Mouse (Mus musculus) ES-Bruce4 (cell line): ENCODE measurements around the gene Slc24a2.

Experiments
- CTCF ChIP-seq: IDR thresholded peaks from one replicate; pipeline ENCODE4 v1.8.1; 2011; ENCODE audit warnings: low read depth, low read length
- EP300 ChIP-seq: IDR thresholded peaks from 2 replicates; pipeline ENCODE4 v1.6.1; 2011; ENCODE audit warnings: low read depth, low read length; ENCODE audit not compliant: insufficient read depth
- POLR2A ChIP-seq: IDR thresholded peaks from one replicate; pipeline ENCODE4 v1.8.1; 2011; ENCODE audit warnings: low read length; ENCODE audit not compliant: insufficient read depth

- TF ChIP-seq EP300 = no peak
- TF ChIP-seq CTCF = no peak
- no peak for TF ChIP-seq POLR2A
These were observed 199.2 kb downstream of the Slc24a2 start for GRCm38 (mm10) chr4:87031076-87031475.
